Mouse (Mus musculus): ENCODE results near the gene Xkr8. TPM values are rescaled to one million over a fixed set of nuclear protein-coding genes. Genes with fewer than 3 reads are reported as not detected.

Xkr8 gene
- total RNA-seq, 2 experiments from 2014 or later, result 2.7 to 3.6 TPM

Other genes starting within 250 kb of the Xkr8 start
- gene Sesn2, start 222.0 kb downstream of the Xkr8 start, total RNA-seq (2021), result 10 to 100 TPM in 1 of 2 experiments, 1 to 10 TPM in 1; 9.2 to 12.3 TPM
- gene Atpif1, start 198.9 kb downstream of the Xkr8 start, total RNA-seq (2021), result 100 to 1,000 TPM; 457 to 501 TPM
- gene Dnajc8, start 197.0 kb downstream of the Xkr8 start, total RNA-seq (2021), result 100 to 1,000 TPM in 1 of 2 experiments, 10 to 100 TPM in 1; 88.6 to 101 TPM
- 1 to 10 TPM; 1.1 to 1.8 TPM for gene Ptafr, start 168.5 kb downstream of the Xkr8 start, total RNA-seq (2021)
- 10 to 100 TPM; 27.4 to 30.4 TPM for gene Eya3, start 93.6 kb downstream of the Xkr8 start, total RNA-seq (2021)
- gene Smpdl3b, start 24.7 kb upstream of the Xkr8 start, total RNA-seq (2021), result 1 to 10 TPM; 2.5 to 5.0 TPM
- 10 to 100 TPM; 13.3 to 14.9 TPM for gene Rpa2, start 35.8 kb upstream of the Xkr8 start, total RNA-seq (2021)
- 1 to 10 TPM in 1 of 2 experiments, under 1 TPM in 1; 0.89 to 1.3 TPM for gene Themis2, start 63.8 kb upstream of the Xkr8 start, total RNA-seq (2021)
- gene Ppp1r8, start 110.6 kb upstream of the Xkr8 start, total RNA-seq (2021), result 10 to 100 TPM; 42.7 to 45.9 TPM
- gene Stx12, start 152.0 kb upstream of the Xkr8 start, total RNA-seq (2021), result 100 to 1,000 TPM in 1 of 2 experiments, 10 to 100 TPM in 1; 96.5 to 101 TPM
- 10 to 100 TPM; 49.9 to 57.7 TPM for gene Fam76a, start 190.0 kb upstream of the Xkr8 start, total RNA-seq (2021)
- under 1 TPM in 1 of 2 experiments, not detected in 1; 0.17 TPM for gene Fgr, start 241.5 kb upstream of the Xkr8 start, total RNA-seq (2021)

Data from left cerebral cortex, postnatal 36 days (tissue).